Mouse (Mus musculus) embryonic facial prominence, embryonic 12.5 days (tissue): ENCODE results near the gene Tmem38b. TPM values are rescaled to one million over a fixed set of nuclear protein-coding genes. Genes with fewer than 3 reads are reported as not detected.
A peak's percentile ranks its signal among the peaks of the same experiment; 100 is the strongest.

ENCODE experiments used
- ATAC-seq: fragments of 200-750 bp; cut with Nextera tagmentation; 2 replicates; pipeline ENCODE4 v1.8.0; 2017; ENCODE audit not compliant: insufficient number of reproducible peaks, insufficient read depth, low FRiP score, low TSS enrichment
- H3K27ac ChIP-seq: fragments of 300-500 bp; sonication (generic); 2 replicates; pipeline ENCODE4 v1.5.1; 2016; ENCODE audit warnings: mild to moderate bottlenecking
- H3K27me3 ChIP-seq: fragments of 300-500 bp; sonication (generic); 2 replicates; pipeline ENCODE4 v1.6.1; 2016; ENCODE audit warnings: mild to moderate bottlenecking, moderate library complexity
- H3K36me3 ChIP-seq: fragments of 300-500 bp; sonication (generic); 2 replicates; pipeline ENCODE4 v1.6.1; 2016; ENCODE audit warnings: mild to moderate bottlenecking
- H3K4me1 ChIP-seq: fragments of 300-500 bp; sonication (generic); 2 replicates; pipeline ENCODE4 v1.6.1; 2016
- H3K4me2 ChIP-seq: fragments of 300-500 bp; sonication (generic); replicated peaks from 2 replicates; pipeline ENCODE4 v1.6.1; 2016; ENCODE audit warnings: mild to moderate bottlenecking, moderate library complexity
- H3K4me3 ChIP-seq: fragments of 300-500 bp; sonication (generic); 2 replicates; pipeline ENCODE4 v1.5.1; 2016; ENCODE audit warnings: mild to moderate bottlenecking
- H3K9ac ChIP-seq: fragments of 300-500 bp; sonication (generic); 2 replicates; pipeline ENCODE4 v1.6.1; 2016; ENCODE audit warnings: mild to moderate bottlenecking, moderate library complexity
- H3K9me3 ChIP-seq: fragments of 300-500 bp; sonication (generic); 2 replicates; pipeline ENCODE4 v1.6.1; 2016; ENCODE audit warnings: mild to moderate bottlenecking, moderate library complexity
- WGBS: fragments of 180-500 bp; shearing (Covaris S2); methylation state at CpG from one replicate; pipeline ENCODE4 v1.1.7; 2016; 5-methylcytosine and 5-hydroxymethylcytosine counted together
- polyA plus RNA-seq: library from polyadenylated mRNA; unstranded; fragments of >200 nt; fragmentation: Nextera tagmentation; extraction: Ambion mirVana; gene quantifications from 2 replicates; pipeline ENCODE4 v1.2.1, GENCODE M21; 2016

The Tmem38b gene
- polyA plus RNA-seq, 1 experiment from 2014 or later = 8.5 TPM

- 52% methylated on average over 18 of the region's 18 CpGs for WGBS
Observed at GRCm38 (mm10) chr4:53859944-53860343, 34.1 kb downstream of the Tmem38b start.

GRCm38 (mm10) chr4:53862101-53862500, 36.3 kb downstream of the Tmem38b start:
- Histone ChIP-seq H3K9me3 (no peaks in the 10 kb centered on the region), H3K4me1 (no peaks in the 10 kb centered on the region), H3K27ac (no peak overlapping the region), H3K4me2 (no peak overlapping the region), H3K36me3 (no peaks in the 10 kb centered on the region), H3K9ac (no peak overlapping the region), H3K27me3 (no peaks in the 10 kb centered on the region), H3K4me3 (no peak overlapping the region)
- ATAC-seq = no peak
- WGBS = 73% methylated on average over 6 of the region's 6 CpGs

More at GRCm38 (mm10) chr4:53859944-53860343, 34.1 kb downstream of the Tmem38b start:
- ATAC-seq = no peak
- Histone ChIP-seq H3K27me3 (no peaks in the 10 kb centered on the region), H3K4me1 (no peaks in the 10 kb centered on the region), H3K4me3 (no peak overlapping the region), H3K9ac (no peak overlapping the region), H3K9me3 (no peaks in the 10 kb centered on the region), H3K27ac (no peak overlapping the region), H3K4me2 (no peak overlapping the region), H3K36me3 (no peaks in the 10 kb centered on the region)

DNA sequence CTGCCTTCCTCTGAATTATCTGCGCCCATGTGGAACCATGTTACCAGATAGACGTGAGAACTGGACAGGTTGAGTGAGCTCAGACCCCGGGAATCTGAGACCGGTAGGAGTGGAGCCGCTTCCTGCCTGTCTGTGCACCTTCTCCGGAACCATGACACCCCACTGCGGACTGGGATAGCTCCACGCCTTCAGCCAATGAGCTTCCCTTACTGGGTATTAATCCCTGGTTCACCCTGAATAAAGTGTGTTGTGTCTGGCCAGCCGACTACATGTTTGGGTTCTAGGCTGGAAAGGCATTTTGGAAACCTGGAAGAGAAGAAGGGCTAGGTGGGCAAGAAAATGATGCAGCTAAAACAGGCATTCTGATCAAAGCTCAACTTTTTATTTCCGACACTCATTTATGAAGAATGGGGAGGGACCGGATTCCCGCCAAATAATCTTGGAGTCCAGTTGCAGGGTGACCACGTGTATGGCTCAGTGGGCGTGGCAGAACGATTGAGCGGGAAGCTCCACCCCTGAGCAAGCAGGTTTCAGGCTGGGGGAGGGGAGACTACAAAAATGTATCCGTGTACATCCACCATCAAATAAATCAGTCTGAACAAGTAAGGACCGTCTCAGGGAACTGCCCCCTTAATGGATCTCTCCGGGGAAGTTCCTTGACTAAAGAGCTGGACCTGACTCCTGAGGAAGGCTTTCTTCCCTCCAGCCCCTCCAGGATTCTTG, 38.4 kb downstream of the Tmem38b start:
- Histone ChIP-seq H3K9me3 (no peaks in the 10 kb centered on the region), H3K4me2 (no peak overlapping the region), H3K4me3 (no peak overlapping the region), H3K27ac (no peak overlapping the region), H3K9ac (no peak overlapping the region), H3K27me3 (no peaks in the 10 kb centered on the region), H3K4me1 (no peaks in the 10 kb centered on the region), H3K36me3 (no peaks in the 10 kb centered on the region)
- 88% methylated on average over 19 of the region's 19 CpGs for WGBS
- ATAC-seq = no peak

- Histone ChIP-seq H3K9me3 (peaks cover 2% of the 10 kb centered on the region; the same call in 1 of the 2 replicates), H3K4me2 (no peak overlapping the region), H3K27ac (no peak overlapping the region), H3K36me3 (no peaks in the 10 kb centered on the region), H3K4me3 (no peak overlapping the region), H3K4me1 (no peaks in the 10 kb centered on the region), H3K27me3 (no peaks in the 10 kb centered on the region), H3K9ac (no peak overlapping the region)
- no peak for ATAC-seq
Observed at GRCm38 (mm10) chr4:53866459-53866858, 40.6 kb downstream of the Tmem38b start.

DNA sequence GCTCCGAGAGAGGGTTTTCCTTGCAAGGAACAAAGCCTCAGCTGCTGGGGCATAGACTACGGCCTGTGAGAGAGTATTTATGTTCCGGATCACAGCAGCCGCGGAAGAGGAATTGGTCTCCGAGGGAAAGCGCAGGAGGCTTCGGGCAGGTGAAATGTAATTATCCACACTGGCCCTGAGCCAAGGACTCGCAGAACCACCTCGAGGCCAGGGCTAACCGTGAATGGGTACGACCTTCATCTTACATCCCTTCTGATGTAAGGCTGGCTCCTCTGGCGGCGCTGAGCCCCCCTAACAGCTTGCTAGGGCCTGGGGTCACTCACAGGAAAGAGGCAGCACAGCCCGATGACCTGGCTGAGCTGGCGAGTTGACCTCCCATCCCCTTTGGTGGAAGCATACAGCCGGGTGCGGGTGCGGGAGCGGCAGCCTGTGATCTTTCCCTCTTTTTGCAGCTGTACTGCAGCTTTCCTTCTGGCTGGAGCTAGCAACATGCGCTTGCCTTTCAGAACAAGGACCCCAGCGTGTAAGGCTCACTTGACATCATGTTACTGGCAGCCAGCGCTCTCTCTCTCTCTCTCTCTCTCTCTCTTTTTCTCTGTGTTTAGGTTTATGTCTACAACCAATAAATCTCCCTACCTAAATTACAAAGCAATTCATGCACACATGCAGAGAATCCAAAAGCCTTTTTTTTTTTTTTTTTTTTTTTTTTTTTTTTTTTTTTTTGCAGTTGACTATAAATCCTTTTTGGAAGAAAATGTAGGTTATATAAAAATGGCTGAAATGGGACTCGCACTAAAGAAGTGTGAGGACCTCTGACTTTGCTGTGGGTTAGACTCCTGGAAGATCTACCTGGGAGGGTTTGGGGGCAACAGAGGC, 52.9 kb downstream of the Tmem38b start:
- 0 out of 2 replicates have a peak overlapping the region, but pooled peaks have one; percentile 8 for H3K4me3 ChIP-seq
- ATAC-seq = no peak
- H3K4me1 ChIP-seq = peaks cover 10% of the 10 kb centered on the region
- no peaks in the 10 kb centered on the region for H3K9me3 ChIP-seq
- H3K36me3 ChIP-seq = no peaks in the 10 kb centered on the region
- peak overlapping the region; percentile 40 for H3K4me2 ChIP-seq
- H3K27ac ChIP-seq = no peak overlapping the region
- 26% methylated on average over 24 of the region's 24 CpGs for WGBS
- no peaks in the 10 kb centered on the region for H3K27me3 ChIP-seq
- no peak overlapping the region for H3K9ac ChIP-seq

DNA sequence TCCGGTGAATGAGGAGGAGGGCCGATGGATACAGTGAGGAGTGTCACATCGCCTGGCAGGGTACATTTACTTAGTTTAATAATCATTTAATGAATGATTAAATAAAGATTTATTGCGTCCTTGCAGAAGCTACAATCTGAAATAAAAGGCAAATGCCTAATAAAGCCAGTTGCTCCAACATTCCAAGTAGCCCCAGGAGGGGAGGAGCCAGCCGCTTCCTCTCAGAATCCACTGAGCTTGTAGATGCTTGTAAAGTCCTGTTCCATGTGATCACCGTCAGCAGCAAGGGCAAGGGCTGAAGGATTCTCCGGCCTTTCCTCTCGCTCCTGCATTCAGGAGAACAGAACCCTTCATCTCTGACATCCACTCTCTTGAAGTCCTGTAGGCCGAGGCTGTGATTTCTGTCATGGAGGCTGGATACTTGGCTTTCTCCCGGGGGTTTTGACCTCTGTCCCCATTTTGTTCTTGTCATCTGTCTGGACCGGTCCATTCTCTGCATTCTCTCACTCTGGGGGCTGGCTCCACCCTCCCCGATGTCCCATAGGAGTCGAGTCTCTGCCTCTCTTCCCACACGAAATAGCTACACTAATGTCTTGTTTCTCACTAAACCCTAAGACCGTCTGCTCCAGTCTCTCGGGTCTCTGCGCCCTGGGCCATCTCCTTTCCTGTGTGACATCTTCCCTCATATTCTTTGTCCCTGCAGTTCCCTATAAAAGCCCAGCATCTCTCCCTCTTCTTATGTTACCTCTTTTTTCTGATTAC, 57.3 kb downstream of the Tmem38b start:
- H3K4me3 ChIP-seq = no peak overlapping the region
- H3K4me1 ChIP-seq = peaks cover 18% of the 10 kb centered on the region
- no peak overlapping the region for H3K4me2 ChIP-seq
- H3K9ac ChIP-seq = no peak overlapping the region
- WGBS = 68% methylated on average over 17 of the region's 17 CpGs
- no peaks in the 10 kb centered on the region for H3K9me3 ChIP-seq
- no peak for ATAC-seq
- H3K27ac ChIP-seq = no peak overlapping the region
- no peaks in the 10 kb centered on the region for H3K36me3 ChIP-seq
- H3K27me3 ChIP-seq = no peaks in the 10 kb centered on the region

DNA sequence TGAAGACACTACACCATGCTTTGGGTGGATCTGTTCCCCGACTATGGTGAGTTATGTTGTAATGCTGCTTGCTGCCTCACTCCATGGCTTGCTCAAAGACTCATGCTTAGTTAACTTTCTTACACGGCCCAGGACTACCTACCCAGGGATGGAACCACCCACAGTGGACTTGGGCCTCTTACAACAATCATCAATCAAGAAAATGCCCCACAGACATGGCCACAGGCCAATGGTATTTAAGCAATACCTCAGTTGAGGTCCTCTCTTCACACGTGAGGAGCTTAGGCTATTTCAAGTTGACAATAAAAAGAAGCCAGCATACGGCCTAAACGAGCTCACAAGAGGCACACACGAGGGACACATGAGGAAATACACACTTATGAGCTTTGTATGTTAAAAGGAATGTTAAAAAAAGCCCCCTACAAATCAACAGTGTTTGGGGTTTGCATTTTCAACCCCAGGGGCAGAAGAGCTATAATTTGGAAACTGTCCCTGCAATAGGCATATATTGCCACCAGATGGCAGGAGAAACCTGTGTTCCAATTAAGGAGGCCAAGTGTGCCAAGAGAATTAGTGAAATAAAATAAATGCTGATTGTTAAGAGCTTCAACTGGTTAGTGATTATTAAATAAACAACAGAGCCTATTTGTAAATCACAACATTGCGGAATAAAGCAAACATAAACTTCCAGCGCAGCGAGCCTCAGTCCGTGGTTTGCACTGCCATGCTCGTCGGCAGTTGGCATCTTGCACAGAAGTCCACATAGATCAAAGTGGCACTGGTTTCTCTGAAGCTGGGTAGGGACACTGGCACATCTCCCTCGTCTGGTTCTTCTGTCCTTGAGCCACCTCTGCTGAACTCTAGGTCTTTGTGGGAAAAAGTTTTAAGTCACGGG, 58.8 kb downstream of the Tmem38b start:
- no peaks in the 10 kb centered on the region for H3K27me3 ChIP-seq
- H3K9ac ChIP-seq = no peak overlapping the region
- H3K27ac ChIP-seq = no peak overlapping the region
- H3K4me1 ChIP-seq = 0 out of 2 replicates have a peak, but pooled peaks cover 10% of the 10 kb centered on the region
- H3K9me3 ChIP-seq = no peaks in the 10 kb centered on the region
- H3K4me3 ChIP-seq = no peak overlapping the region
- no peak overlapping the region for H3K4me2 ChIP-seq
- no peak for ATAC-seq
- no peaks in the 10 kb centered on the region for H3K36me3 ChIP-seq
- WGBS = 66% methylated on average over 14 of the region's 14 CpGs

DNA sequence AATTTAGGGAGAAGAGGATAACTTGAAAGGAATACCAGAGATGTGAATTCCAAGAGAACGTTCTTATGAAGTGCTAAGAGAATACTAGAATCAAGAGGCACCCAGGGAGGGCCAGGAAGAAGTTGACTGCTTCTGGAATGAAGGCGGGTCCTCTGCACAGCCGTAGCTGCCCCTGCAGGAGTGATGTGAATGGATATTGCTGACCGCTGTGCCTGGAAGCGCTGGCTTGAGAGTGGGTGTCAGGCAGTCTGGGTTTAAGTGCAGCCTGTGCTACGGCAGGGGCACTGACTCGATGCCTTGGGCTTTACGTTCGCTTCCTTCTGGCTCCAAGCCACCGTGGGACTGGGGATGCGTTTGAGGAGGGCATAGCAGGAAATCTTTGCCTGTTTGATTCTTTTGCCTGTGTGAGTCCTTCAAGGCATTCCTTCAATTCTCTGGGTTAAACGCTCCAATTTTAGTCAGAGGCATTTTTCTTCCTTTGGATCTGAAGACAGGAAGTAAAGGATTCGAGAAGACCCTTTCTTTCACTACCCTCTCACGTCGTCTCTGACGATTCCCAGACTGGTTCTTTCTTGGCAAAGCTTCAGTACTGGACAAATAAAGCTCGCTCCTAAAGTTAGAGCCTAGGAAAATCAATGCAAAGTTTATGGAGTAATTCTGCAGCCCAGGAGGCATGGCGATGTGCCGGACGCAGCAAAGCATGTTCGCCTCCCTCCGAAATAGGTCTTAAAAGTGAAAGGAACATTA, 60.7 kb downstream of the Tmem38b start:
- Histone ChIP-seq H3K27me3 (no peaks in the 10 kb centered on the region), H3K27ac (peak overlapping the region; percentile 3; the same call in 1 of the 2 replicates), H3K36me3 (no peaks in the 10 kb centered on the region), H3K4me2 (peak overlapping the region; percentile 32), H3K4me1 (0 out of 2 replicates have a peak, but pooled peaks cover 10% of the 10 kb centered on the region), H3K4me3 (no peak overlapping the region), H3K9ac (no peak overlapping the region), H3K9me3 (no peaks in the 10 kb centered on the region)
- 38% methylated on average over 22 of the region's 22 CpGs for WGBS
- ATAC-seq = no peak

DNA sequence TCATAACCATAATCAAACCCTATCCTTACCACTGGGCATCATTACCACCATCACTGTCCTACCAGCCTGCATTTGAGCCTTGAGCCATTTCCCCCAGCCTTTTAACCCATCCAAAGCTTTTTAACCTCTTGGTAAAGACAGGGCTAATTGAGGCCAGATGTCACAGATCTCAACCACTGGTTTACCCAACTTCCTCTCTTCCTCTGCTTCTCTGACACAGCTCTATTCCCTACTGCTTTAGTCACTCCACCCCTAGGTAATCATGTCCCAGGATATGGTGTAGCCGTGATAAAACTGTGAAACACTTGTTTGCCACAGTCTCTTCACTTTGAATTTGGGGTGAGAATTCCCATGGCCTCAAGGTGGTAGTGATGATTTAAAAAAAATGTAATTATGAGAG, 69.5 kb downstream of the Tmem38b start:
- Histone ChIP-seq H3K27me3 (no peaks in the 10 kb centered on the region), H3K9me3 (no peaks in the 10 kb centered on the region), H3K4me1 (no peaks in the 10 kb centered on the region), H3K9ac (no peak overlapping the region), H3K36me3 (no peaks in the 10 kb centered on the region), H3K4me3 (no peak overlapping the region), H3K27ac (no peak overlapping the region), H3K4me2 (no peak overlapping the region)
- ATAC-seq = no peak
- WGBS = 16% methylated on average over 1 of the region's 1 CpGs

GRCm38 (mm10) chr4:53896150-53896833, 70.4 kb downstream of the Tmem38b start:
- Histone ChIP-seq H3K27me3 (no peaks in the 10 kb centered on the region), H3K9ac (no peak overlapping the region), H3K36me3 (no peaks in the 10 kb centered on the region), H3K4me1 (no peaks in the 10 kb centered on the region), H3K9me3 (no peaks in the 10 kb centered on the region), H3K4me2 (no peak overlapping the region), H3K4me3 (no peak overlapping the region), H3K27ac (no peak overlapping the region)
- ATAC-seq = no peak
- WGBS = 77% methylated on average over 7 of the region's 7 CpGs
